Mouse (Mus musculus): ENCODE results near the gene Dpyd. TPM values are rescaled to one million over a fixed set of nuclear protein-coding genes. Genes with fewer than 3 reads are reported as not detected.

Gene Dpyd
- polyA plus RNA-seq, 1 experiment: 2.3 TPM

GRCm38 (mm10) chr3:119194071-119194470, 632.1 kb downstream of the Dpyd start:
- TF ChIP-seq CTCF (IDR thresholded peaks at IDR 0.05; ENCODE audit: borderline replicate concordance, insufficient read depth, low read depth, low read length): no peak
- no peak for TF ChIP-seq POLR2A (IDR thresholded peaks at IDR 0.05; ENCODE audit: borderline replicate concordance, insufficient read depth, low read length)
- DNase-seq: peak; percentile 6 to 14
- WGBS: 26% methylated on average over 6 of the region's 6 CpGs

DNA sequence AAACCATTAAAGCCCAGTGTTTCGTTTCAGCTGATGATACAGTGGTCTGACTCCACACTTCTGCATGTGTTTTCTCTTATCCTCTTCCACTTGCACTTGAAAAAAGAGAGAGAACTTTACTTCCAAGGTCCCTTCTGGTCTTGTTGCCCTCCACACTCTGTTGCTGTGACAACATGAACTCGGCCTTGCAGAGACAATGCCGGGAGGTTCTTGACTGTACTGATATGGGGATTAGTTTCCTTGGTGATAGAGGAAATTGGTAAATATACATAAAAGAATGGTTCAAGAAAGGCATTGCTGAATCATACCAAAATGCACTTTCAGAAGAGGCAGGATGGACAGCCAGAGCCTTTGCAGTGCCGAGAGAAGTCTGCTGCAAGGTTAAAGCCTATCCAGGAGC, 633.7 kb downstream of the Dpyd start:
- Histone ChIP-seq H3K27ac (ENCODE audit: insufficient read depth, low read length) (no peak overlapping the region), H3K27me3 (ENCODE audit: control insufficient read depth, insufficient read depth, low read length) (no peaks in the 10 kb centered on the region), H3K4me1 (ENCODE audit: control insufficient read depth, insufficient read depth, low read length) (no peaks in the 10 kb centered on the region), H3K4me3 (replicated peaks; ENCODE audit: insufficient read depth, low read depth, low read length) (no peak overlapping the region)
- WGBS: 77% methylated on average over 4 of the region's 4 CpGs
- no peak for DNase-seq
- no peak for TF ChIP-seq POLR2A (IDR thresholded peaks at IDR 0.05; ENCODE audit: borderline replicate concordance, insufficient read depth, low read length)
- no peak for TF ChIP-seq CTCF (IDR thresholded peaks at IDR 0.05; ENCODE audit: borderline replicate concordance, insufficient read depth, low read depth, low read length)

More at GRCm38 (mm10) chr3:119194071-119194470, 632.1 kb downstream of the Dpyd start:
- H3K27ac ChIP-seq (ENCODE audit: insufficient read depth, low read length): no peak overlapping the region
- H3K4me3 ChIP-seq (replicated peaks; ENCODE audit: insufficient read depth, low read depth, low read length): no peak overlapping the region
- H3K27me3 ChIP-seq (ENCODE audit: control insufficient read depth, insufficient read depth, low read length): no peaks in the 10 kb centered on the region
- no peaks in the 10 kb centered on the region for H3K4me1 ChIP-seq (ENCODE audit: control insufficient read depth, insufficient read depth, low read length)

DNA sequence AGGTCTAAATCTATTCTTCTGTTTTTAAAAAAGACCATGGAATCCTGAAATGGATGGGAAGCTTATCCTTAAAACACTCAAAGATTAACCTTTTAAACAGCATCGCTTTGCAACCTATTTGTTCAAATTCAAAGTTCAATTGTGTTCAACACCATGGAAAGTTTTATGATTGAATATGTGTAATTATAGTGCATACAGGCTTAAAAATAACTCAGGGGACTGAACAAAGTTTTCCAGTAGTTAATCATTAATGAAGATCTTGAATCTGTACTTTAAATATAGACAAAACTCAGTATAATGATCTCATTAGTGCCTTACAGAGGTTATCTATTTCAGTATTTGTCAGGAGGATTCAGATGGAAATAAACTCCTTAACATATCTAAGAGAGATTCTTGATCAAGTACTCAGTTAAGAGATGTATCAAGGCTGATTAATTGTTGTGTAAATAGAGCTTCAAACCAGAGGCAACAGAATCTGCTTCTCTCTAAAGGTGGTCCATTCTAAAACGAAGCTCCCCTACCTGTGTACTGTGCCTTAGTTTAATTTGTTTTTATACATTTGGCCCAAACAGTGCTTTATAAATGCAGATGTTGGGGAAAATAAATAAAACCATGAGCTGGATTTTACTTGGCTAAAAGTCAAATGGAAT, 659.0 kb downstream of the Dpyd start:
- H3K4me3 ChIP-seq (replicated peaks; ENCODE audit: insufficient read depth, low read depth, low read length): no peak overlapping the region
- TF ChIP-seq POLR2A (IDR thresholded peaks at IDR 0.05; ENCODE audit: borderline replicate concordance, insufficient read depth, low read length): no peak
- TF ChIP-seq CTCF (IDR thresholded peaks at IDR 0.05; ENCODE audit: borderline replicate concordance, insufficient read depth, low read depth, low read length): no peak
- no peak overlapping the region for H3K27ac ChIP-seq (ENCODE audit: insufficient read depth, low read length)
- WGBS: 79% methylated on average over 2 of the region's 2 CpGs
- no peaks in the 10 kb centered on the region for H3K4me1 ChIP-seq (ENCODE audit: control insufficient read depth, insufficient read depth, low read length)
- H3K27me3 ChIP-seq (ENCODE audit: control insufficient read depth, insufficient read depth, low read length): no peaks in the 10 kb centered on the region
- no peak for DNase-seq

- H3K27ac ChIP-seq (ENCODE audit: insufficient read depth, low read length): no peak overlapping the region
- TF ChIP-seq CTCF (IDR thresholded peaks at IDR 0.05; ENCODE audit: borderline replicate concordance, insufficient read depth, low read depth, low read length): no peak
- TF ChIP-seq POLR2A (IDR thresholded peaks at IDR 0.05; ENCODE audit: borderline replicate concordance, insufficient read depth, low read length): no peak
- no peak overlapping the region for H3K4me3 ChIP-seq (replicated peaks; ENCODE audit: insufficient read depth, low read depth, low read length)
- no peaks in the 10 kb centered on the region for H3K27me3 ChIP-seq (ENCODE audit: control insufficient read depth, insufficient read depth, low read length)
- no peaks in the 10 kb centered on the region for H3K4me1 ChIP-seq (ENCODE audit: control insufficient read depth, insufficient read depth, low read length)
- WGBS: 59% methylated on average over 3 of the region's 3 CpGs
- no peak for DNase-seq
Observed at GRCm38 (mm10) chr3:119243181-119243580, 681.3 kb downstream of the Dpyd start.

DNA sequence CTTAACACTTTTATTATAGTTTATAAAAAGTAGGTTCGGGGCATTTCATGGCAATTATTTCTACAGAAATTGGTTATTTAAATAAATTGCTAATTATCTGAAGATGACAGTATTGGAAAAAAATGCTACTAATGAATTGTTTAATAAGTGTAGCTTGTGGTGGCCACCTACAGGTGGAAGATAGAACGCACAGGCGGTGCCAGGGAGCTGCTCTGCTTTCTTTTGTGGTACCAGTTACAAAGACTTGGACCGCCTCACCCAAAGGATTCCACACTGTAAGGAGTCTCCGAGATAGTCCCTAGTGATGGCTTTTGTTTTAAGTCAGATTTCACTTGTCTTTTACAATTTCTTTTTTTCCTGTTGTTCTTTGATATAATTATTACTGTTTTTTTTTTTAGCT, 694.6 kb downstream of the Dpyd start:
- 51% methylated on average over 5 of the region's 5 CpGs for WGBS
- Histone ChIP-seq H3K4me3 (replicated peaks; ENCODE audit: insufficient read depth, low read depth, low read length) (no peak overlapping the region), H3K27me3 (ENCODE audit: control insufficient read depth, insufficient read depth, low read length) (no peaks in the 10 kb centered on the region), H3K4me1 (ENCODE audit: control insufficient read depth, insufficient read depth, low read length) (no peaks in the 10 kb centered on the region), H3K27ac (ENCODE audit: insufficient read depth, low read length) (no peak overlapping the region)
- DNase-seq: peak in 1 of 2 experiments; percentile 6
- TF ChIP-seq POLR2A (IDR thresholded peaks at IDR 0.05; ENCODE audit: borderline replicate concordance, insufficient read depth, low read length) (no peak), CTCF (IDR thresholded peaks at IDR 0.05; ENCODE audit: borderline replicate concordance, insufficient read depth, low read depth, low read length) (peak; percentile 31; the same call in 1 of the 2 replicates)

GRCm38 (mm10) chr3:119275241-119275640, 713.3 kb downstream of the Dpyd start:
- WGBS: 75% methylated on average over 2 of the region's 2 CpGs
- TF ChIP-seq POLR2A (IDR thresholded peaks at IDR 0.05; ENCODE audit: borderline replicate concordance, insufficient read depth, low read length) (no peak), CTCF (IDR thresholded peaks at IDR 0.05; ENCODE audit: borderline replicate concordance, insufficient read depth, low read depth, low read length) (no peak)
- Histone ChIP-seq H3K27ac (ENCODE audit: insufficient read depth, low read length) (no peak overlapping the region), H3K27me3 (ENCODE audit: control insufficient read depth, insufficient read depth, low read length) (no peaks in the 10 kb centered on the region), H3K4me3 (replicated peaks; ENCODE audit: insufficient read depth, low read depth, low read length) (no peak overlapping the region), H3K4me1 (ENCODE audit: control insufficient read depth, insufficient read depth, low read length) (no peaks in the 10 kb centered on the region)
- DNase-seq: no peak

DNA sequence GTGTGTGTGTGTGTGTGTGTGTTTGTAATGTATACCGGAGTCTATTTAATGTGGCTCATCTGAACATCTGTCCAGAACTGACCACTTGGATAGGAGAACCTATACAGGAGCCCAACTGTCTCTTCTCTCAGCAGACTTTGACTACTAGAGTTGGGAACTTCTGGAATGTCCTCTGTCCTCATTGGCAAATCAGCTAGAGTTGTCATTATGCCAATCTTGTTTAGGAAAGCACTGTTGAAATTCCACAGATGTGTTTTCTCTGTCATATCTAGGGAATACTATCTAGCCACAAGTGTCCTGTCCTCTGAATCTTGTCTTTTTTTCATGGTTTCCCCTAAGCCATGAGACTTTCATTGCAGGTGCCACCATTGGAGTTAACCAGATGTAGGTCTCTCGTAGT, 718.7 kb downstream of the Dpyd start:
- DNase-seq: no peak
- TF ChIP-seq POLR2A (IDR thresholded peaks at IDR 0.05; ENCODE audit: borderline replicate concordance, insufficient read depth, low read length) (no peak), CTCF (IDR thresholded peaks at IDR 0.05; ENCODE audit: borderline replicate concordance, insufficient read depth, low read depth, low read length) (no peak)
- Histone ChIP-seq H3K4me3 (replicated peaks; ENCODE audit: insufficient read depth, low read depth, low read length) (no peak overlapping the region), H3K4me1 (ENCODE audit: control insufficient read depth, insufficient read depth, low read length) (no peaks in the 10 kb centered on the region), H3K27me3 (ENCODE audit: control insufficient read depth, insufficient read depth, low read length) (no peaks in the 10 kb centered on the region), H3K27ac (ENCODE audit: insufficient read depth, low read length) (no peak overlapping the region)
- 97% methylated on average over 2 of the region's 2 CpGs for WGBS

DNA sequence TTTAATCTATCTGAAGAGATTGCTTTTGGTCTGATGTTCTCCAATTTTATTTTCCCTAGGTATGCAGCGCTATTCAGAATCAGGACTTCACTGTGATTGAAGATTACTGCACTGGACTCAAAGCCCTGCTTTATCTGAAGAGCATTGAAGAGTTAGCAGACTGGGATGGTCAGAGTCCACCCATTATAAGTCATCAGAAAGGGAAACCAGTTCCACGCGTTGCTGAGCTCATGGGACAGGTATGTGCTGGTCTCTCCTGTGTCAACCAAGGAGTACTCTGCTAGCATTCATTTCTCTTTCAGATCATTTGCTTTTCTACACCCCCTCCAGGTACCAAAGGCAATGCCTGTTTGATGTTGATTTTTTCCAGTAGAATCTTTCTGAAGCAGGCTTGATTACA, 752.8 kb downstream of the Dpyd start:
- Histone ChIP-seq H3K27me3 (ENCODE audit: control insufficient read depth, insufficient read depth, low read length) (no peaks in the 10 kb centered on the region), H3K27ac (ENCODE audit: insufficient read depth, low read length) (no peak overlapping the region), H3K4me1 (ENCODE audit: control insufficient read depth, insufficient read depth, low read length) (no peaks in the 10 kb centered on the region), H3K4me3 (replicated peaks; ENCODE audit: insufficient read depth, low read depth, low read length) (no peak overlapping the region)
- WGBS: 93% methylated on average over 3 of the region's 3 CpGs
- TF ChIP-seq POLR2A (IDR thresholded peaks at IDR 0.05; ENCODE audit: borderline replicate concordance, insufficient read depth, low read length) (no peak), CTCF (IDR thresholded peaks at IDR 0.05; ENCODE audit: borderline replicate concordance, insufficient read depth, low read depth, low read length) (no peak)
- DNase-seq: no peak

All from cerebellum, adult 2 months (tissue).